Mouse (Mus musculus) embryo, embryonic 9.5 days (tissue): ENCODE results near the gene Myb.

Experiments used
- DNase-seq: peaks from one replicate; pipeline ENCODE4 v3.0.0-alpha.2; 2017; ENCODE audit errors: extremely low spot score

Gene Myb

DNA sequence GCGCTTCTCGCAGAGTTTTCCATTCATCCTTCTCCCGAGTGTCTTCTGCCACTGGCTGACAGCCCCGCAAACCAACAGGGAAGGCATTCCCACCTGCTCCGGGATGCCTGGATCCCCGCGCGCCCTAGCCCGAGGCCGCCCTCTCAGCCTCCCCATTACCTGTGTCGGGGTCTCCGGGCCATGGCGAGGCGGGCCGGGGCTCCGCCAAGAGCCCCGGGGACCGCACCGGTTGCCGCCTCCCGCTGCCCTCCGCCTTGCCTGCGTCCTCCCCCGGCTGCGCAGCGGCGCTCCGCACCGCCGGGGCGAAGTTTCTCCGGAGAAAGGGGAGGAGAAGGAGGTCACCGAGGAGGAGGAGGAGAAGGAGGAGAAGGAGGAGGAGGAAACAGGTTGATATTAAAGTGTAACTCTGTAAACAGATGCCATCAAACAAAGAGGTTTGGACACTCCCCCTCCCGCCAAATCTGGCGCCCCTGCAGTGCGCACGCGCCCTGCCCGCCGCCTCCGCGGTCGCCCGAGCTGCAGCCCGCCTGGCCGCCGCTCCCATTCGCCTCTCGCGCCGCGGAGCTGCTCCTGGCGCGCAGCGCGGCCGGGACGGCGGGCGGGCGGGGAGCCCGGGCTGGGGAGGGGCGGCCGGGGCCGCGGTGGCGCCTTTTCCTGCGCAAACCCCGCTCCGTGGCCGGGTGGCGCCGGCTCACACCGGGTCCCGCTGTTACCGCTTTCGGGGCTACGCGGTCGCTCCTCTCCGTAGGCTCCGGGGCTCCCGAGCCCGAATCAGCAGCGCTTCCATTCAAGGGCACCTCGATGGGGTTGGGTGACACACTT is at the start of gene Myb:
Gene Myb, minus strand, starts transcription at position 448 of the 822 bp plus-strand sequence.
- peak; percentile 82 for DNase-seq

GRCm38 (mm10) chr10:21207378-21207777 is 46.6 kb upstream of the Myb start:
- no peak for DNase-seq

DNA sequence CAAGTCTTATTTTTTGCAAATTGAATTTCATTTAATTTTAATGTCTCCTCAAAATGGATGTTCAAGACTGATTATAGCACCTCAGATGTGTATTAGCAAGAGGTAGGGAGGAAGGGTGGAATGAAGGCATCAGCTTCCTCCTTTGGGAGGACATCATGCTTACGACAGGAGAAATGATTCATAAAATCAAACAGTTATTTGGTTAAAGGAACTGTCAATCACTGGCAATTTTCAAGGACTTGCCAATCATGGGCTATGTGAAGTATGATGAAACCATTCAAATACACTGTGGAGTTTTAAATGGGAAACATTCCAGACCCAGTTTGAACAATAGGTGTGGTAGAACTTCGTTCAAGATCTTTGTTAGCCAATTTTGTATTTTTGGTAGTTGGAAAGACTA is 45.4 kb upstream of the Myb start:
- no peak for DNase-seq

- DNase-seq = no peak
Measured at GRCm38 (mm10) chr10:21204496-21205085, 43.8 kb upstream of the Myb start.

DNA sequence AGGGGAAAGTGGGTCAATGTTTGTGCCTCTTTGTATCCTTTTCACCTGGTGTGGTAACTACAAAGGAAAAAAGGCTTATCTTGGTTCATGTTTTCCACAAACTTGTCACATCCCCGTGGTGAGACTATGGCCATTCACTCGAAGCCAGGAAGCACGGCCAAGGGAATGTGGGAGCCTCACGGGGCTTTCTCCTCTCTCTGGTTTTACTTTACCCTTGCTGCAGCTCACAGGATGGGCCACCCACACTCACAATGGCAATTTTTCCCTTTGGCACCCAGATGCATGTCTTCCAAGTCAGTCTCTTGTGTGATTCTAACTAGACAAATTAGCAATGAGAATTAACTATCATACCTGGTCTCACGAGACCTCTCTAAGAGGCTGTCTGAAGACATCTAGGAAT is 43.1 kb upstream of the Myb start:
- no peak for DNase-seq

- DNase-seq = no peak
Measured at GRCm38 (mm10) chr10:21203461-21203860, 42.7 kb upstream of the Myb start.

DNA sequence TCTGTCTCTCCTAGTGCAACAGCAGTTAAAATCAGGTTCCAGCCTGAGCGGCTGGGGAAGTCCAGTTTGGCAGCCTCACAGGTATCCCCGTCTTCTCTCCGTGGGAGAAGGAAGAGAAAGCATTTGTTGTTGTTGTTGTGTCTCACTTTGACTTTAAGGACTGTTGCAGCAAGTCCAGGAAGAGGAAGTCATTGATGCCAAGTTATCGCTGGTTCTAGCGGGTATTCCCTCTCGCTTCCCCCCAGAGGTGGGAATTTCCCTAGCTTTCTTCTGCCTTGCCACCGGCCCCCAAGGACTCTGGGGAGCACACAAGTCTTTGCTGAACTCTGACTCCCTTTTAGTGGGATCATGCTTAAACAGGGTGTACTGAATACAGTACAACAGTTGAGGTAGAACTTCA is 40.0 kb upstream of the Myb start:
- DNase-seq = no peak

GRCm38 (mm10) chr10:21200322-21200721 is 39.5 kb upstream of the Myb start:
- no peak for DNase-seq

DNA sequence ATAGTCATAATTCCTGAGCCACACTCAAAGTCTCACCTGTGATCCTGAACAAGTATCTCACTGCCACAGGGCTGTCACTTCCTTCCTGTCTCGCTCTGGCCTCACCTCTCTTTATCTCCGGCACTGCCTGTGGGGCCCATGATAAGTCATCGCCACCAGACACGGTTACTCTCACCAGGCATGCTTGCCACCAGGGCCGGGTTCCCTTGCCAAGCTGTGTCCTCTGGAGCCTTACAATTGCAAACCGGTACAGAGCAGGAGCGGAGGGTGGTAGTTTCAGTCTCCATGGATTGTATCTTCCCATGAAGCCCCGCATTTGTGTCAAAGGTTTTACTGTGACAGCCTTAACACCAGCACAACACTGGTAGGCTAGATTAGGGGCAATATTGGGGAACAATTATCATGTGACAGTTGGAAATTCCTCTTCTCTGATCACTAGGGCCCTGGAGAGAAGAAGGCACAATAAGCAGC is 35.9 kb upstream of the Myb start:
- no peak for DNase-seq

DNA sequence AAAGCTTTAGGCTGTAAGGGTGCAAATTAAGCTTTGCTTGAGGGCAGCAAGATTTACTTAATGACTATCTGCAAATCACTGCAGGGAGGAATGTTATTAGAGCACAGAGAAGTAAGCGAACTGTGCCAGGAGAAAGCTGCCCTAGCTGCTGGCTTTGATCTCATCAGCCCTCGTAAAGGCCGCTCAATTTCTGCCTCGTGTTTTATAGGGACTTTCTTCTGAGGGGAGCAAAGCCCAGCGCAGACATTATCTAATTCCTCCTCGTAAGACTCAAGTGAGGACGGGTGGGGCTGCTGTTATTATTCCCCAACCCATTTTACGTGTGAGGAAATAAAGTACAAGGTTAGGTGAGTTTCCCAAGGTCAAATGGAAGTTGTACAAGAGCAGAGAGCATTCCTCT is 34.8 kb upstream of the Myb start:
- no peak for DNase-seq

DNA sequence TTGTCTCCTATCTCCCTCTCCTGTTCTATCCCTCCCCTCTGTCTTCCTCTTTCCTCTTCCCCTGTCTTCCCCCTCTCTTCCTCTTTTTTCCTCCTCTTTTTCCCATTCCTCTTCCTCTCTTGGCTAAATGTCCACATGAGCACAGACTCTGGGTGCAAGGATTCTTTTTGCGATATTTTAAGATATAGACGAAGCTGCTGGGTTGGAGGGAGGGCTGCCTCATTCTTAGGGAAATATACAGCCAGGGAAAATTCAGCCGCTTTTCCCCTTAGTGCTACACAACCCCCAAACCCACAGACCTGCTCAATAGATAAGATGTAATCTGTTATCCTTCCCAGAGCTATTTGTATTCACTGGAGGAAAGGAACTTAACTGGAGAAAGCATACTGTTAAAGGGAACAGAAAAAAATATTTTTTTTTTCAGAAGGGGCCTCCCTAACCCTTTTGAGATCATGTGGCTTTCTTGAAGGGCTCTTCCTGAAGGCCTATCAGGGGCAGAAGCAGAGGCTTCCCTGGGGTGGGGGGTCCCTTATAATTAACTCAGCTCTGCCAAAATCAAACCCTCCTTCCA is 33.2 kb upstream of the Myb start:
- no peak for DNase-seq

GRCm38 (mm10) chr10:21193088-21193934 is 32.5 kb upstream of the Myb start:
- DNase-seq = no peak

- no peak for DNase-seq
Measured at GRCm38 (mm10) chr10:21192436-21192835, 31.7 kb upstream of the Myb start.

- no peak for DNase-seq
Measured at GRCm38 (mm10) chr10:21189756-21190397, 29.1 kb upstream of the Myb start.

- DNase-seq = no peak
Measured at GRCm38 (mm10) chr10:21189275-21189601, 28.5 kb upstream of the Myb start.

DNA sequence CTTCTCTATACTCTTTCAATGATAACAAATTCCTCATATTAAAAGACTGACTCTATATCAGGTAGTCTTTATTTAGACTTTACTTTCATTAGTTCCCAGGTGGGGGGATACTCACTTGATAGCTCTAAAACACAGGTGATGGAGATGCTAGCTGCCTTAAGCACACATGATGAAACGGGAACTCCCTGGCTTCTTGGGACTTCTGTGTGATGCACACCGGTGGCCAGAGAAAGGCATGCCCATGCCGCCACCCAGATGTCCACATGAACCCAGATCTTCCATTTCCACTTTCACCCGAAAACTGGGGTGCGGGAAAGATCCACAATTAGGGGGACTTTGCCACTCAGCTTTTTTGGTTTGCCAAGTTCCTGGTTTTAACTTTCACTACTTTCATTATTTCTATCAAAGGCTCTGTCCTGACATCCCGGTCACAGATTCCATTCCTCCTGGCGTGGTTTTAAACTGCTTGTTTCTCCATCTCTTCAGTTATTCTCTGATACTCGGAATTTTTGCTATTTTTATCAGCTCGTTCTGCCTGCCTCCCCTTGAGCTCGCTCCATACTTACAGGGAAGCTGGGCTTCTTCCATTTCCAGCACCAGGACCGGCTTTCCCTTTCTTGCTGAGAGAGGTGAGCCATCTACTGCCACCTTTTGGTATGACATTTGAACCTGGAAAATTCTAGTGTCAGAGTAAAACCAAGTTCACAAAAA is 27.9 kb upstream of the Myb start:
- peak; percentile 65 for DNase-seq

DNA sequence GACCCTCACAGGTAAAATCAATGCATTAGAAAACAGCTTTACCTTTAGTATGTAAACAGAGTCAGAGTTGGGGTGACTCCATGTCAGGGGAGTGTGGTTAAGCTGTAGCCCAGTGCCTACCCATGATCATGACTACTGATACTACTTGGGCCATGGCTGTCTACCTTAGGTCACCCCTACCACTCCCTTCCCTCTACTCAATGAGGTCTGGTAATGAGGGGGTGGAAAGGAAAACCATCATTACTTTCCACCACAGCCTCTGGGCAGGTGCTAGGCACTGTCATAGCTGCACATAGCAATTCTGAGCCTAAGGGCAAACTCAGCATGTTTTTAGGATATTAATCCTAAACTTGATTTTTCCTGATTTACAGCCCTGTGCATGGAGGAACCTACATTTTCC is 27.1 kb upstream of the Myb start:
- no peak for DNase-seq

DNA sequence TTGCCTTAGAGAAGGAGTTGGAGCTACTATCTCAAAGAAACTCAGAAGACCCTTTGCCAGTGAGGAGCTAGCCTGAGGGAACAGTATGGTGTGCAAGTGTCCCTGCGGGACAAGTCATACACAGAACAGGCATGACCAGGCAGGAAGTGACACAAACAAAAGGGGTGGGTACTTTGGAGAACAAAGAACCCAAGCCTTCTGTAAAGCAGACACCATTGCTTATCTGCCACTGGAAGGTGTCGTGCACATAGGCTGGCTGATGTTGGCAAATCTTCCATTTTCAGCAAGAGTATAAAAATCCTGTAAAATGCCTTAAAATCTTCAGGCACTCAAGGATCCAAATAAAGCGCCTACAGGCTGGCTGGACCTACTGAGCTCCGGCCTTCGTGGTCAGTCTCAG is 25.9 kb upstream of the Myb start:
- DNase-seq = no peak

- DNase-seq = peak; percentile 27
Measured at GRCm38 (mm10) chr10:21178711-21179110, 17.9 kb upstream of the Myb start.

DNA sequence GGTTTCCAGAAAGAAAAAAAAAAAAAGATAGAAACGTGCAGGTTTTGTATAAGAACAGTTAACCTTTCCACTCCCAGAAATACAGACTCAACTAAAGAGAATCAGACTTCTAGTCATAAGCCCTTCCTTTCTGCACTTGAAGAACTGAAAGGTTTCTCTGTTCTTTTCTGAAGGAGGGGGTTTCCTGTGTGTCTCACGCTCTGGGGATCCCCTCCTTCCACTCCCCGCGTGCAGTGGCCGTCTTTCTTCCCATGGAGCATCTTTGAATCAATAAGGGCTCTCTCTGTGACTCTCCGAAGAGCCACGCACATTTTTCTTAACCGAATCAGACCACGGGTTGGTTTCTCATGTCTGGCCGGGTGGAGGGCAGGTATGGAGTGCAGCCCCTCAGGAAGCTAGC is 17.5 kb upstream of the Myb start:
- no peak for DNase-seq

- DNase-seq = no peak
Measured at GRCm38 (mm10) chr10:21172650-21173200, 11.9 kb upstream of the Myb start.
